Mouse (Mus musculus) liver, embryonic 14.5 days (tissue): ENCODE results near the gene Shld2.

Experiments used
- CTCF ChIP-seq: IDR thresholded peaks from 2 replicates; pipeline ENCODE4 v1.5.1; 2016; ENCODE audit warnings: antibody characterized with exemption, low read depth, control low read depth
- EP300 ChIP-seq: IDR thresholded peaks from 2 replicates; pipeline ENCODE4 v1.6.1; 2016; ENCODE audit warnings: antibody characterized with exemption, low read depth

DNA sequence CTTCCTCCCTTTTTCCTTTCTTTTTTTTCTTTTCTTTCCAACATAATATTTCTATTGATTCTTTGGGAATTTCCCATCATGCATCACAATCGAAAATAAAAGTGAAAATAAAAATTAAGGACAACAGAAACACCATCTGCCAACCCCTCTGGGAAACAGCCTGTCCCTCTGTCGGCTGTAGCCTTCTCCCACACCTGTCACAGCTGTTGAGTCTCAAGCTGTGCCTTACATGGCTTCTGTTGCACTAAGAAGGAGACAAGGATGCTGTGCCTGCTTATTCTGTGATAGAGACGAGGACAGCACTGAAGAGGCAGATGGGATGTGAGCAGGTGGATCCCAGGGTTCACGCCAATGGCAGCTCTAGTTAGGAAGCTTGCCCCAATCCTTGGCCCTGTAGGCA, 101.2 kb downstream of the Shld2 start:
- no peak for TF ChIP-seq CTCF
- TF ChIP-seq EP300: no peak
